Mouse (Mus musculus) heart, adult 8-10 months (tissue): ENCODE measurements around the gene Npat. TPM values are rescaled to one million over a fixed set of nuclear protein-coding genes. Genes with fewer than 3 reads are reported as not detected.

ENCODE experiments used
- DNase-seq: peaks from one replicate; pipeline ENCODE4 v3.0.0; 2022; ENCODE audit warnings: low spot score
- total RNA-seq, 4 experiments: library from RNA; stranded (reverse); gene quantifications; 2 replicates each; pipeline ENCODE4 v1.2.4; 2022

The Npat gene
- total RNA-seq, result 1 to 10 TPM; 5.3 to 7.7 (median 6.9) TPM

- DNase-seq, result peak; percentile 99
Measured at GRCm38 (mm10) chr9:53536558-53537320, at the start of gene Npat, which contains the start of gene Atm. Gene Npat (plus strand): TSS chr9:53537047. Gene Atm (minus strand): TSS chr9:53536740.

GRCm38 (mm10) chr9:53508053-53508452 is 28.8 kb upstream of the Npat start:
- peak; percentile 13 for DNase-seq

GRCm38 (mm10) chr9:53514091-53514490 is 22.8 kb upstream of the Npat start:
- no peak for DNase-seq

DNA sequence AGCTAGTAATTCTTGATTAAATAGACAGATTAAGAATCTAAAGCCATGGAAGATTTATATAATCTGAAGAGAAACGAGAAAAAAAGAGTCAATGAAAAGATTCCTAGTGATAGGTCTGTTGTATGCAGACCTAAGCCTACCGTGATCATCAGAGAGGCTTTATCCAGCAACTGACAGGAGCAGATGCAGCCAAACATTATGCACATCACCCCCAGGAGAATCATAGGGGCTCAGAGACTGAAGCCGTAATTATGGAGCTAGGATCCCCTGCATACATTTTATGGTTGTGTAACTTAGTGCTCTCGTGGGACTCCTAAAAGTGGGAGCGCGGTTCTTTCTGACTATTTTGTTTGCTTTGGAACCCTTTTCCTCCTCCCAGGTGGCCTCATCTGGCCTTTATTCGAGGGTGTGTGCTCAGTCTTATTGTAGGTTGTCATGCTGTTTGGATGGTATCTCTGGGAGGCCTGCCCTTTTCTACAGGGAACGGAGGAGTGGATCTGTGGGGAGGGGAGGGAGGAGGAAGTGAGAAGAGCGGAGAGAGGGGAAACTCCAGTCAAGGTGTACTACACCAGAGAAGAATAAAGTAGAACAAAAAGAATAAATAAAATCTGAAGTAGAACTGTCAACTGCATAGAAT is 19.4 kb upstream of the Npat start:
- DNase-seq, result no peak

DNA sequence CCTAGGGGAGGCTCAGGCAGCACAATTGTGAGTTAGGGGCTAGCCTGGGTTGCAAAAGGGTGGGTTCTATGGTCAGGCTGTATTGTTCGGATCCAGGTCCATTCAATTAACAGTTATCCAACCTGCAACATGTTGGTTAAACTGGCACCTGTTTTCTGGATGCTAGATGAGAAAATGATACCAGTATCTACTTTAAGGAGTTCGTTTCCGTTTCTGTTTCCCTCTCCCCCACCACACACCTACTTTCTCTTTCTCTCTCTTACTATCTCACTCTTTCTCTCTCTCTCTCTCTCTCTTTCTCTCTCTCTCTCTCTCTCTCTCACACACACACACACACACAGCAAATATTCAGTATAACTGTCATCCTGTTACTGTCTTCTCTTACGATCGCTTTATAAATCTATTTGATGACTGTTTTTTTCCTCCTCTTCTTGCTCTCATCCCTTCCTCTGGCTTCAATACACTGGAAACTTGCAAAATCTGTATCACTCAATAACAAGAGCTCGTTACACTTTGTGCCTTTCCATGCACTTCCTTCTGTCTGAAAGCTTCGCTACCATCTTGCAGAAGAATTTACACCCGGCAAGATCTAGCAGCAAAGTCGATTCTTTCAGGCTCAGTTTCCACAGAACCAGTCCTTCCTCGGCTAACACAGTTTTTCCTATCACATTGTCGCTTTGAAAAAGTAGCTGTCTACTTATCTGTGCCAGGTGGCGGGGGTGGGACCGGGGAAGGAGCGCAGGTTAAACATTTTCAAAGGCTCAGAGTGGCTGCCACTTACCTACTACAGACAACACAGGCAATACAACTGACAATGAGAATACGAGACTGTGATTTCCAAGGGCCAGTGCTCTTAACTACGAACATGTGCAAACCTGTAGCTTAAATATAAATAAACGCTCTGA is 1.2 kb upstream of the Npat start:
- no peak for DNase-seq

DNA sequence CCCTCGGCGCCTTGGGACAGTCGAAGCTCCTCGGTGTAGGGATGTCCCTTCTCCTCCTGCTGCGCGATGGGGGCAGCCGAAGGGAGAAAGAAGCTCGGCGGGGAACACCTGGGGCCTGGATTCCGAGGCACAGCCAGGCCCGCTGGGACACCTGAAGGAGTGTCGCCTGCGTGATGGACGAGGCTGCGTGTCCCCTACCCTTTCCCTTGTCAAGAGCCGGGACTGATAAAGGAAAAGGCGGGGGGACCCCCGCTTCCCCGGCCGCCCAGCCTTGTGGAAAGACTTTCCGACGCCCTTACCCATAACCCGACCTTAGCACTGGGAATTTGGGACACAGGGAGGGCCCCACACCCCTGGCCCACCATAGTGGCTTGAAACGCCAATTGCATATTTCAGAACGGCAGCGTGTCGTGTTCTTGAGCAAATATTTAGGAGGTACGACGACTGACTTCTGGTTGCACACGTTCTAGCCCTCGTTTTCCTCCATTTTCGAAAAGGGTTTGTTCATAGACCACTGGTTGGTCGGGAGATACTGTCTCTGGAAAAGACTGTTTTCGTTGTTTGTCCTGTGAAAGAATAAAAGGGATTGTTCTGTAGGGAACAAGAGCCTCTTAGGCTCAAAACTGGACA is 604 bp downstream of the Npat start:
- DNase-seq, result peak; percentile 3

DNA sequence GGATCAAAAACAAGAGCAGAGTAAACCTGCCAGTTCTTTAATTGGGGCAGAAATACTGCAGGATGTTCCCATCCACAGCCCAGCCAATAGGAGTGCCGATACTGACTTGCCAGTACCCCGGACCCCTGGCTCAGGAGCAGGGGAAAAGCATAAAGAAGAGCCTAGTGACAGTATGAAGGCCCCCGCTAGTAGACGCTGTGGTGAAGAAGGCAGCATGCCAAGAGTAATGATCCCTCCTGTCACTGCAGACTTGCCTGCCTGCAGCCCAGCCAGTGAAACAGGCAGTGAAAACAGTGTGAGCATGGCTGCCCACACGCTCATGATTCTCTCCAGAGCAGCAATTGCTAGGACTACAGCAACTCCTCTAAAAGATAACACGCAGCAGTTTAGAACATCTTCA is 33.8 kb downstream of the Npat start:
- DNase-seq, result no peak

- peak; percentile 29 for DNase-seq
Measured at GRCm38 (mm10) chr9:53572516-53573307, 35.9 kb downstream of the Npat start.

GRCm38 (mm10) chr9:53575721-53576120 is 38.9 kb downstream of the Npat start:
- DNase-seq, result no peak

GRCm38 (mm10) chr9:53581870-53582269 is 45.0 kb downstream of the Npat start:
- no peak for DNase-seq

DNA sequence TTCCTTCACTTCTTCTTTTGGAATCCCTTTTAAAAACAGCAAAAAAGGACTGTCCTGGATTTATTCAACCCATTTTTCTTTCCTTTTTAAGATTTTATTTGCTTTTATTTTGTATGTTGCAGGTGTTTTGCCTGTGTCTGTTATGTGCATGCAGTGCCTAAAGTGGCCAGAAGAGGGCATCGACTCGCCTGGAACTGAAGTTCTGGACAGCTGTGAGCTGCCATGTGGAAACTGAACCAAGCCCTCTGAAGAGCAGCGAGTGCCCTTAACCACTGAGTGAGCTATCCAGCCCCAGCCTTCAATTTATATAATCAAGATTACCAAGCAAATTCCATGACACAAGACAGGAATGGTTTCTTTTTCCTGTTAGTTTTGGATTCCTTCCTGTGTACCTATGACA is 57.9 kb downstream of the Npat start:
- DNase-seq, result peak; percentile 65

DNA sequence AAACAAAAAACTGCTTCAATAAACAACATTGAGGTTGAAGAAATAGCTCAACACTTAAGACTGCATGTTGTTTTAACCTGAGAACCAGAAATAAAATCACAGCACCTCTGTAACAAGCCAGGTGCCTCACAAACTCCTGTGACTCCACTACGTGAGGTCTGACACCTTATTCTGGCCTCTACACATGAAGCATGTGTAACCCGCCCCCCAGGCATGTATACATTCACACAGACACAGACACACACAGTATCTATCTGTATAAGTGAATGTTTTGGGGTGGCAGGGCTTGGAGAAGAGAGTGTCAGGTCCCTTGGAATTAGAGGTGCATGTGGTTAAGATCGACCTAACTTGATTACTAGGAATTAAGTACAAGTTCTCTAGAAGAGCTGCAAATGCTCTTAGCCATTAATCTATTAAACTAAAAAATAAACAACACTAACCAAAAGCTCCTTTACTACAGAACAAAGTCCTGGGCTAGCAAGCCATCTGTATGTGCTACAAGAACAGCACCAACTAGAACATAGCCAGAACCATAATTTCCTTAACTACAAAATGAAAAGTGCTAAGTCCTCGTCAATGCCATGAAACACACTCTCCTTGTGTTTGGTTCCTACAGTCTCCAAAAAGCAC is 60.2 kb downstream of the Npat start:
- DNase-seq, result no peak

GRCm38 (mm10) chr9:53598631-53599030 is 61.8 kb downstream of the Npat start:
- DNase-seq, result no peak

DNA sequence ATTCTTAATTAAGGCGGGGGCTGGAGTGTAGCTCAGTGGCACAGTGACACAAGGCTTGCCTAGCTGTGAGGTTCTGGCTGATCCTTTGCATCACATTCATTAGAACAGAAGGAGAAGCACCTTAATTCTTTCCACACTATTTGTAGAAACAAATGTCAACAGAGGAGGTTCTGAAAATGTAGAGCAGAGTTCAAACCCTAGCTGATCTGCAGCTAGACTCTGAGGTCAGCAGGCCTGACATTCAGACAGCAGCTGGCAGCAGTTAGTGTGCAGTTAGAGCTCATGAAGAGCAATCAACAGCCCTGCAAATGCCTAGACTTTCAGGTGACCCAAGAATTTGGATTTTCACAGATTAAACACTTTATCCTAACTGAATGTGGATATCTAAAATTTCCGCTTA is 64.7 kb downstream of the Npat start:
- DNase-seq, result peak; percentile 34

DNA sequence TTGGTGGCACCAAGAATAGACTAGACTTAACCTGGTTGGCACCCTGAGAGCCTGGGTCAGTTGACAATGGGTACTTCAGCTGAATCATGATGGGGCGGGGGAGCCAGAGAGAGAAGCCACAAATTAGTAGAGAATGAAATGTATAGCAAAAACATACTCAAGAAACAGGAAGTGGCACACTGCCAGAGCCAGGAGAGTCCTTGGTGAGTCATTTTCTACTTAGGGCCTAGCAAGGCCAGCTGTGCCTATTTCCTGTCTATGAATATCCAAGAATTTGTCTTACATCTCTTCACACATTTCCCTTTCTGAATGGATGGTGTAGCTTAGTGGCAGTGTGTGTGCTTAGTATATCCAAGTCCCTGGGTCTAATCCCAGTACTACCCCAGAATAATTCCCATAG is 66.5 kb downstream of the Npat start:
- DNase-seq, result no peak

- DNase-seq, result no peak
Measured at GRCm38 (mm10) chr9:53603849-53604248, 67.0 kb downstream of the Npat start.

DNA sequence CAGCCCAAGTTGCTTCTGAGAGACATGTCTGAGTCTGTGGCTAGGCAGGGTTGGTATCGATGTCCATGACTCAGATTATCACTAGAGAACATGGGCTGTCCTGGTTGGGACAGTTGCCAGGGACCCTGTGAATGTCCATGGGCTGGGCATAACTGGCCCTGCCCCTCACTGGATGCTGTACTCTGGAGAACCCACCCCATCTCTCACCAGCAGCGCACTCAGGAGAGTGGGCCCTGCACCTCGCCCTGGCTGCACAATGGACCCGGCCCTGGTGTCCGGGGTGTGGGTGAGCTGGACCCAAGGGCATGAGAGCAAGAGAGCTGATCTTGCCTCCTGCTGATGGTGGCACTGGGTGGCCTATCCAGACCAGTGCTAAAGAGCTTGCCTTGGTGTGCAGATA is 68.1 kb downstream of the Npat start:
- DNase-seq, result no peak

DNA sequence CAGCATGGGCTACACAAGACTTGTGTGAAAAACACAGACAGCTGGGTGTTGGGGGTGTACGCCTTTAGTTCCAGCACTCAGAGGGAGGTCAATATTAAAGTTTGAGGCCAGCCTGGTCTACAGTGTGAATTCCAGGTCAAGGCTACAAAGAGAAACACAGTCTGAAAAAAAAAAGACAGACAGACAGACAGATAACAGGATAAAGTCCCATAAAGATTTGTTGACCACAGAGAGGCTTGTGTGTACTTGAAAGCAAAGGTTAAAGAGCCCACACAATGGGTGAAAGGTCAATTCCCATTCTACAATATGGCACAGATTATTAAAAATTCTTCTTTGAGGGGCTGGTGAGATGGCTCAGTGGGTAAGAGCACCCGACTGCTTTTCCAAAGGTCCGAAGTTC is 70.3 kb downstream of the Npat start:
- no peak for DNase-seq

DNA sequence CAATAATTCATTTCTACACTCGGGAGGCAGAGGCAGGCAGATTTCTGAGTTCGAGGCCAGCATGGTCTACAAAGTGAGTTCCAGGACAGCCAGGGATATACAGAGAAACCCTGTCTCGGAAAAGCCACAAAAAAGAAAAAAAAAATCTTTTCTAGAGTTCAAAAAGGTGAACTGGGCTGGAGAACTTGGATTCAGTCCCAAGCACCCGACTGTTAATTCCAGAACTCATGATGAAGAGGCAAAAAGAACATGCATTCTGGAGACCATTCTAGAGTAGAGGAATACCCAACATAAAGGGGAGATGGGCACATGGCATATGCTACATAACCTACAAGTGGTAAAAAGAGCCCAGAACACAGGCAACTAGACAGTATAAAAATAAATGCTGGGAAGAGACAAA is 71.0 kb downstream of the Npat start:
- no peak for DNase-seq

DNA sequence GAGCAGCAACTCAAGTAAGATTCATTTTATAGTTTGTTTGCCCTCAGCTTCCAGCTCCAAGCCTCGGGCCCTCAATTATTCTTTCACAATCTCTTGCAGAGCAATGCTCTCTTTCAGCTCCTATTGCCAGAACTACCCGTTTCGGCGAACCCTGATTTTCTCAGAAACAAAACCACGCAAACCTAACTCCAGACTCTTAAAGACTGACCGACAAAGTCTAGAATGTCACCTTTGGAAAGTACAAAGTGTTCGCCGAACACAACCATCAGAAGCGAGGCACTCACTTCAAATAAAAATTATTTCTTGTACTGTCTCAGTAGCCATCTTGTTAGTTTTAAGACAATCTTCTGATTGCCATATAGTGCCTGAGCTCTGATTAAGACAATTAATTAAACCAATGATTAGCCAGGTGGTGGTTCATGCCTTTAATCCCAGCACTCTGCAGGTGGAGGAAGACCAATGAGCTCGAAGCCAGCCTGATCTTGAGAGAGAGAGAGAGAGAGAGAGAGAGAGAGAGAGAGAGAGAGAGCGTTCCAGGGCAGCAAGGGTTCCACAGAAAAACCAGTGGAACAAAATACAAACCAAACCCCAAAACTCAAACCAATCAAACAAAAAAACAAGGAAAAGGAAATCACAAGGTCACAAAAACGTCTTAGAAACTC is 72.6 kb downstream of the Npat start:
- no peak for DNase-seq
